Mouse (Mus musculus): ENCODE data around the gene Dnali1.

Dnali1 gene

DNA sequence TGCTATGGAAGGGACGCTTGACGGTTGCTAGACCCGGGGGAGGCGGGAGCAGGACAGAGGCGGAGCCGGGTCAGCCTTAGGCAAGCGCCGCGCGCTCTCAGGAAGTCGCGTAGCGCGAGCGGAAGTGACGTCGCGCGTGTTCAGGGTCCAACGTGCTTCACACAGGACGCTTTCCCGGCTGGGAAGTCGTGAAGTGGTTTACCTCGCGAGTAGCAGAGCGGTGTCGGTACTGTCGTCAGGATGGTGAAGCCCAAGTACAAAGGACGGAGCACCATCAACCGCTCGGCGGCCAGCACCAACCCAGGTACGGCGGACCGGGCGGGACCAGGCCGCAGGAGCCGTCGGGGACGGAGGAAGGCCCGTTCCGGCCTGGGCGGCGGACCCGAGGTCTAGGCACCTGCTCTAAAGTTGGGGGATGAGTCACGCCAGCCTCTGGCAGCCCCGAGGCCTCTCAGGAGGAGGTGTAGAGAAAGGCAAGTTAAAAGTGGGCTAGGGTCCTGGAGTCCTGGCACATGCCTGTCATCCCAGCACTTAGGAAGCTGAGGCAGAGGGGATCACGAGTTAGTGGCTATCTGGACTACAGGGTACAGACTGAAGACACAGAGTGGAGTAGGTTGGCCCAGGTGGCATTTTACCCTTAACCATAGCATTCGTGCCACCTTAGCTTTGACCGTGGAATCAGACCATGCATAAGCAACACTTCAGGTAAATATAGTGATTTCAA lies 35.5 kb downstream of the Dnali1 start:
- peak; percentile 89 for DNase-seq (ENCODE audit: low spot score)

GRCm38 (mm10) chr4:125020780-125021538 lies 44.5 kb downstream of the Dnali1 start:
- DNase-seq (ENCODE audit: low spot score): no peak

DNA sequence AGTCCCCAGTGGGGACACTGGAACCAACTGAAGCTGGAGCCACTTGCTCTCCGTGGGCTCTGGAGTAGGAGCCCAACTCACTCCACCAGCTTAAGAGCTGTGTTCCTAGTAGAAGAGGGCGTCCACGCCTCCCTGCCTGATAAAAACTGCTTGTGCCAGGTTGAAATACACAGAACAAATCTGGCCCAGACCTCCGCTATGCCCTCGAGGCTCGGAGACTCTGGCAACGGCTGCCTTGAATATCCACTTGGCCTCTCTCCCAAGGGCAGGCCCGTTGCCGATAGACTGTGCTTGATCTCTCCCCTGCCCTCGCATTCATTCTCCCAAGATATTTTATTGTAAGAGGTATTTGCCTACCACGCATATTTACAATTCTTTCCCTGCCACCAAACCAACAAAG lies 48.1 kb downstream of the Dnali1 start:
- no peak for DNase-seq (ENCODE audit: low spot score)

DNA sequence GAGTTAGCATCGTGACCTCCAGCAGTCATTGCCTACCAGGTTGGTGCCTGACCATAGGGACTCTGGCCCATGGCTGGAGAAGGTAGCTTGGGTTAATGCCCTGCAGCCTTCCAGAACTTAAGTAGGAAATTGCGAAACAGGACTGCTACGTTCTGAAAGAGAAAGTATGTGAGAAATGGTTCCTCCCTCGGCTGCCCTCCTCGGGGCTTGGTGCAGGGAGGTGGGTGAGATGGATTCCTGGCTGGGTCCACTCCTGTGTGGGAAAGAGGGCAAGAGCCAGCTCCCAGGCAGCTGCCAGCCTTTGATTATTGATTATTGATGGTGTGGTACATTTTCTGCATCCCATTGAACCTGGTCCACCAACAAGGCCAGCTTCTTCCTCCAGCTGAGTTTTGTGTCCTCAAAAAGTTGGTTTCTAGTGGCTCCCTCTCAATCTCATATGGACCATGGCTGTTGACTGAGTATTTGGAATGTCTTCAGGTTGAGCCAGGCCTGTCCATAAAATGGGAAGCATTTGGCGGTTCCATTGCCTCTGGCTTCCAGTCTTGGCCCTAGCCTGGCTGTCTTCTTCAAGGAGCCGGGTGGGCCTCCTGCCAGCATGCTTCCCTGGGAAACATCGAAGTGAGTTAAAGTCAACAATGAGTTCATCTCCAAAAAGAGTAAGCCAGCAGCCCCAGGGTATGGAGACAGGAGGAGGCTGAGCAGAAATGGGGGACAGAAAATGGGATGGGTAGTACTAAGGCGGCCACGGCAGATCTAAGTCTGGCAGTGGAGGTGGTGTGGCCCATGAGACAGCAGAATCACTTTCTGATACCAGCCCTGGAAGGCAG lies 49.5 kb downstream of the Dnali1 start, which contains the start of gene Gnl2:
Gene Gnl2, plus strand, starts transcription at position 780 of the 830 bp plus-strand sequence.
- no peak for DNase-seq (ENCODE audit: low spot score)

DNA sequence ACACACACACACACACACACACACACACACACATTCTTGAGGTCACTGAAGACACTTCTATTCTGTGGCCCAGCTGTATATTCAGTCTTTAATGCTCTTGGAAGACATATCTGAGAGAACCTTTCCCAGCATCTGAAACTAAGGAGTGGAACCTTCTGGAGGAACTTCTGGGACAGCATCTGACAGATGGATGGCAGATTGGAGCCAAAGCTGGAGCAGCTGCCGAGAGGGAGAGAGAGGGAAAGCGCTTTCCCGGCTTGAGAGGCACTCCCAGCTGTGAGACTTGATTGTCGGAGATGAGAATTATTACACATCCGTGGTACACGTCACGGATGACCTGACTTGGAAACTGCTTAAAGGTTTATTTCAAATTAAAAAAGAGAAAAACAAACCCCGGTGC lies 56.8 kb downstream of the Dnali1 start:
- DNase-seq (ENCODE audit: low spot score): no peak

- no peak for DNase-seq (ENCODE audit: low spot score)
Observed at GRCm38 (mm10) chr4:125008220-125008619, 57.3 kb downstream of the Dnali1 start.

DNA sequence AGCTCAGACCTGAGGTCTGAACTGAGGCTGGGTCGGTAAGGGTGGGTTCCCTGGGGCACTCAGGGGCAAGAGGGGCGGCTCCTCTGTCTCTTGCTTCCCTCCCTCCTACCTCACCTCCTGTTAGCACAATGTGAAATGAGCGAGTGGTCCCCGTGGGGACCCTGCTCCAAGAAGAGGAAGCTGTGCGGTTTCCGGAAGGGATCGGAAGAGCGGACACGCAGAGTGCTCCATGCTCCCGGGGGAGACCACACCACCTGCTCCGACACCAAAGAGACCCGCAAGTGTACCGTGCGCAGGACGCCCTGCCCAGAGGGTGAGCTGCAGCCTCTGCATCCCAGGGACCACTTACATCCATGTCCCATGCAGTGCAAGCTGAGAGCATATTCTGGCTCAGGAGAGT lies 58.0 kb downstream of the Dnali1 start:
- no peak for DNase-seq (ENCODE audit: low spot score)
